Mouse (Mus musculus): ENCODE measurements around the gene Specc1.

The Specc1 gene

DNA sequence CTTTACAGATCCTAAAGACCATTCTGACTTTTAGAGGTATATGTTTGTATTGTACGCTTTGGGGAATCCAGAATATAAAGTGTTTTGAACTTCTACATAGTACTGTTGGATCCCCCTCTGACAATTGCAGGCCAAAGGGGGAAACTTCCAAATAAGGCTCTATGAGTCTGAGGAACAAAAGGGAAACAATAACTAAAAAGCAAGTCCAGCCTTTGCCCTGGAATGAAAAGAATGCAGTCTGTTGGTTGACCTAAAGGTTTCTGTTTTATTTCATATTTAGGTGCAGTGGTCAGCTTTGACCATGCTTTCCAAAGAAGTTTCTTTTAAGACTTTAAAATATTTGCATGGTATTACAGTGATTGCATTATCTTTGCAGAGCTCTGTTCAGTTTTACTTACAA, 130.5 kb downstream of the Specc1 start:
- in situ Hi-C loops (cut with MseI, MboI), result no loop called here

- in situ Hi-C loops (cut with MseI, MboI), result no loop called here
These were observed 132.1 kb downstream of the Specc1 start for GRCm38 (mm10) chr11:62088651-62089050.

GRCm38 (mm10) chr11:62090321-62090720, 133.8 kb downstream of the Specc1 start:
- in situ Hi-C loops (cut with MseI, MboI), result no loop called here

GRCm38 (mm10) chr11:62103380-62103911, 146.9 kb downstream of the Specc1 start:
- in situ Hi-C loops (cut with MseI, MboI), result no loop called here

GRCm38 (mm10) chr11:62106401-62106871, 149.9 kb downstream of the Specc1 start:
- in situ Hi-C loops (cut with MseI, MboI), result no loop called here

- in situ Hi-C loops (cut with MseI, MboI), result no loop called here
These were observed 150.8 kb downstream of the Specc1 start for GRCm38 (mm10) chr11:62107272-62107836.

DNA sequence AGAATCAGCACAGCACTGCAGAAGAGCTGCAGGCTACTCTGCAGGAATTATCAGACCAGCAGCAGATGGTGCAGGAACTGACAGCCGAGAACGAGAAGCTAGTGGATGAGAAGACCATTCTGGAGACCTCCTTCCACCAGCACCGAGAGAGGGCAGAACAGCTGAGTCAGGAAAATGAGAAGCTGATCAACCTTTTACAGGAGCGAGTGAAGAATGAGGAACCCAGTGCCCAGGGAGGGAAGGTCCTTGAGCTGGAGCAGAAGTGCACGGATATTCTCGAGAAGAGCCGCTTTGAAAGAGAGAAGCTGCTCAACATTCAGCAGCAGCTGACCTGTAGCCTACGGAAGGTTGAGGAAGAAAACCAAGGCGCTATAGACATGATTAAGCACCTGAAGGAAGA, 162.0 kb downstream of the Specc1 start:
- in situ Hi-C loops (cut with MseI, MboI), result no loop called here

GRCm38 (mm10) chr11:62119871-62120270, 163.3 kb downstream of the Specc1 start:
- in situ Hi-C loops (cut with MseI, MboI), result no loop called here

GRCm38 (mm10) chr11:62121365-62121764, 164.8 kb downstream of the Specc1 start:
- in situ Hi-C loops (cut with MseI, MboI), result no loop called here

DNA sequence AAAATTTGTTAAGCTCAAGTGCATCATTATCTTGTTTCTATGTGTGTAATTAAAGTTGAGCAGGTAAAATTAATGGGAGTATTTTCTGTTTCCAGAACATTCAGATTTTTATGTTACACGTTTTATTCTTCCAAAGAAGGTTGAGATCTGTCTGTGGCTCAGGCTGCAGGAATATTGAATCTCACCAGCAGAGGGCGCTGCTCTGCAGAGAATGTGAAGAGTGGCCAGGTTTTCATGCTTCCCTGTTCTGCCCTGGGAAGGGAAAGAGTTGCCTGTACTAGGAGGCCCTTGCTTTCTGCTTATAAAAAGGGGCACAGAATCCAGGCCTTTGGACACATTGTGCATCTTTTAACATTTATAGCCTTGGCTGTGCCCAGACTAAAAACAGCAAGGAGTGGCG, 171.1 kb downstream of the Specc1 start:
- in situ Hi-C loops (cut with MseI, MboI), result loop anchor here (5.0 kb wide), 3 partner anchors 75 to 150 kb away; no protein-coding TSS in a partner anchor

DNA sequence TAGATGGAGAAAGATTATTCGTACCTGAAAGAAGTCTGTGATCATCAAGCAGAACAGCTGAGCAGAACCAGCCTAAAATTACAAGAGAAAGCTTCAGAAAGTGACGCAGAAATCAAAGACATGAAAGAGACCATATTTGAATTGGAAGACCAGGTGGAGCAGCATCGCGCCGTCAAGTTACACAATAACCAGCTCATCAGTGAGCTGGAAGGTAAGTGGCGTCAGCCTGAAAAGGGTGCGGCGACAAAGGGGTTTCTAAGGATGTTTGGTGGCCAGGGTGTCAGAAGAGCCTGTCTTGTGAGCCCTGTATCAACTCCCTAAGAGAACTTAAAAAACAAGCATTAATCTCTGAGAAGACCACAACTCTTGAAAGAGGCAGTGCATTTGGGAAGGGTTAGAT, 171.6 kb downstream of the Specc1 start:
- in situ Hi-C loops (cut with MseI, MboI), result loop anchor here (5.0 kb wide), 3 partner anchors 76 to 149 kb away; no protein-coding TSS in a partner anchor

GRCm38 (mm10) chr11:62130191-62130590, 173.6 kb downstream of the Specc1 start:
- in situ Hi-C loops (cut with MseI, MboI), result no loop called here

- in situ Hi-C loops (cut with MseI, MboI), result no loop called here
These were observed 174.2 kb downstream of the Specc1 start for GRCm38 (mm10) chr11:62130685-62131295.

DNA sequence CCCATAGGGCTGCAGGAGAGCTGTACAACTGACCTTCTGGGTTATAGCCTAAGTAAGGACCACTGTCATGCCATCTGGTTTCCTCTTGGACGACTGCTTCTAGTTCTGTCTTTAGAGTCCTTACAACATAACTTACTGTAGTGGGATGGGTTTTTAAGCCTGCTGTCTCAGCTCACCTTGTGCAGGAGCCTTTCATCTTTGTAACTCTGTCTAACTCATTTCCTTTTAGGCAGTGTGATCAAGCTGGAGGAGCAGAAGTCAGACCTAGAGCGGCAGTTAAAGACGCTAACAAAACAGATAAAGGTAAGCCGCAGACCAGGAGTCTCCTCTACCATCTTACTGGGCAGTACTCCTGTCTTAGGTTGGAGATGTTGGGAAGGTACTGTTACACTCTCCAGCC, 175.0 kb downstream of the Specc1 start:
- in situ Hi-C loops (cut with MseI, MboI), result no loop called here

- in situ Hi-C loops (cut with MseI, MboI), result no loop called here
These were observed 177.6 kb downstream of the Specc1 start for GRCm38 (mm10) chr11:62134191-62134590.

DNA sequence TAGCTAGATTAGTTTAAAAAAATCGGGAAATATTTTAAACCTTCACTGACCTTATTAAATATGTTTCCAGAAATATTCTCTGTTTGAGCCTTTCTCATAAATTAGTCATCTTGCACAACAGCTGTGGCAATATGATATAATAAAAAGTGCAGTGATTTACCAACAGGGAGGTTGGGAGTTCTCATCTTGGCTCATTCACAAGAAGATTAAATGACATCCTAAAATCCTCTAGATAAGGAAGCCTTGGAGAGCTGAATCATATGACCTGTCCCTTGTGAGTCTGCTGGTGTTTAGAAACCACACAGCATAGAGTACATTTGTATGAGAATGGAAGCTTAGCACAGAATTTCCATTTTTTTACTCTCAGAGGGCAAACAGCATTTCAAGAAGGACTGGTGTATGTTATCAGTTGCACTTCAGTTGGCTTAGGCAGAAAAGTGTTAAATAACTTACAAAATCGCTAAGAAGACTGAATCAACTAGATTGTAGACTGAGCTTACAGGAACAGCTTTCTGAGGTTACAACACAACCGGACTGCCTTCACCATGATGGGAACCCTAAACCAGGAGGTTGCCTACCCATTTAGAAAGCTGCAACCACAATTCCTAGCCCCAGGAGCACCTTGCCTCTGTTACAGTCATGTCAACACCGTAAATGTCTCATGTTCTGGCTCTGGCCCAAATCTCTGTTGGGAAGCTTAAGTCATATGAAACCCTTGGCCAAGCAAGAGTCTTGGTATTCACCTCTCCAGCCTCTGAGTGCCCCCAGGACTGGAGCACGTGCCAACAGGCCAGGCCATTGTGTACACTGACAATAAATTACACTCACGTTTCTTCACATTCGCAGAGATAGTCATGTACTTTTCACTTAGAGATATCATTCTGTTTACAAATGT, 188.9 kb downstream of the Specc1 start:
- in situ Hi-C loops (cut with MseI, MboI), result no loop called here

DNA sequence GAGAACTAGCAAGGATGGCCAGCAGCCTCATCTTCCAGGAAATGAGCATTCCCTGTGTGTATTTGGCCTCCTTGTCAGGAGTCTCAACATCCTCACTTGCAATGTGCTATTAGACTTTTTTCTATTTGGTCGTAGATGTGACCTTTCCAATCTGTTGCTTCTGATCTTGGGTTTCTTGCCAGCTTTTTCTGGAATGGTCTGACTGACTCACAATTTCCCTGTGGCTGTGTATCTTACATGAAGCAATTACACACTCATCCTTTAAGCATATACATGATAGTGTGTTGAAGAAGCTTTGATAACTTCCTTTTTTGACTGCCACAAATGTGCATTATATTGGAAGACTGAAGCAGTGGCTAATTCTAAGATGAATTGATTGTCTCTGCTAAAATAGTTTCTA, 190.1 kb downstream of the Specc1 start:
- in situ Hi-C loops (cut with MseI, MboI), result no loop called here

DNA sequence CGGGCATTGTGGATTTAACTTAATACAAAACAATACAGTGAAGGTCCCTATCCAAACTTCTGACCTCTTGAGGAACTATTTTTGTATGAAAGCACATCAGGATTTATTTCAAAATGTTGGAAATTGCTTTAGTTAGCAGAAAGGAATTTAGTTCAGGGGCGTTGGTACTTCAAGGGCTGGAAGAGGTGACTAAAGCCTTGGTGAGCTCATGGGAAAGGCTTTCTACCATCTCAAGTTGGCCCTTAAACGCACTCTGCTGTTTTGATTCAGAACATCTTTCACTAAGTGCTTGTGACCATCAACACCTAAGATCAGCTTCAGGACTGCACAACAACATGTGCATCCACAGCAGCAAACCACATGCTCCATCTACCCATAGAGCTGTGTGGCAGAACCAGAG, 191.5 kb downstream of the Specc1 start:
- in situ Hi-C loops (cut with MseI, MboI), result no loop called here

DNA sequence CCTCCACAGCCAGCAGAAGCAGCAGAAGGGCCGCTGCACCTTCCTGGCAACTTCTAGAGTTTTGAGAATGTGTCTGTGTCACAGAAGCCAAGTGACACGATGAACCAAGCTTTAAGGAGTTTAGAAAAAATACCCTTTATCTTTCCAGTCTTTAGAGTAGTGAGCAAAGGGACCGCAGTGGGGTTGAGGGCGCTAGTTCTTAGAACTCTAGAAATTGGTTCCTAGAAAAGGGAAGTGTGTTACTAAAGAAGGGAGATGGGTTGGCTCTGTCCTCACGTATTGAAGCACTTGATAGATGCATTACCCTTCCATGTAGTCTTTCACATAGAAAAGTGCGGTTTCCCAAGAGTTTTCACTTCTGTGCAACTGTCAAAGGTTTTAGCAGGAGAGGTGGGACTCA, 191.9 kb downstream of the Specc1 start:
- in situ Hi-C loops (cut with MseI, MboI), result no loop called here

DNA sequence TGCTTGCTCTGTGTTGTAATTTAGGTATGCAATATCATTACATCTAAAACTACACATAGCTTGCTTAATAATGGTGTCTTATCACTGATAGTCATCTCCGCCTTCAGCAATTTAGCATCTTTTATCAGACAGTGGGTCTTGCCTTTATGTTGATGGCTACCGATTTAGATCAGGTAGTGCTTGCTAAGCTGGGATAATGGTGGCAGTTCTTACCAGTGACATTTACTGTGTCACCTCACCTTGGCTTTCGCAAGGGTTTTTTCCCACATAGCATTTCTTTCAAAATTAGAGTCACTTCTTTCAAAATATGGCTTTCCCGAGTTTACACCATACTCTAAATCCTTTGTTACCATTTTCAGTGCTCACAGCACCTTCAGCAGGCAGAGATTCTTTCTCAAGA, 196.5 kb downstream of the Specc1 start:
- in situ Hi-C loops (cut with MseI, MboI), result no loop called here

GRCm38 (mm10) chr11:62159803-62160202, 203.2 kb downstream of the Specc1 start:
- in situ Hi-C loops (cut with MseI, MboI), result no loop called here

- in situ Hi-C loops (cut with MseI, MboI), result no loop called here
These were observed 204.9 kb downstream of the Specc1 start for GRCm38 (mm10) chr11:62161450-62161849.
